Mouse (Mus musculus) heart, adult 2 months (tissue): ENCODE measurements around the gene Xylb. TPM values are rescaled to one million over a fixed set of nuclear protein-coding genes. Genes with fewer than 3 reads are reported as not detected.
A peak's percentile ranks its signal among the peaks of the same experiment; 100 is the strongest.

Source experiments
- DNase-seq, 2 experiments: peaks; one replicate each; pipeline ENCODE4 v3.0.0; 2021
- H3K27ac ChIP-seq: fragments of 200-600 bp; 2 replicates; pipeline ENCODE4 v1.8.1; 2022
- H3K27me3 ChIP-seq: fragments of 200-500 bp; 2 replicates; pipeline ENCODE4 v1.6.1; 2012; ENCODE audit warnings: mild to moderate bottlenecking, low read length, inconsistent platforms, mixed read lengths; ENCODE audit not compliant: control insufficient read depth, insufficient read depth
- H3K36me3 ChIP-seq: fragments of 200-500 bp; 2 replicates; pipeline ENCODE4 v1.6.1; 2012; ENCODE audit warnings: low read length, inconsistent platforms; ENCODE audit not compliant: control insufficient read depth, insufficient read depth
- H3K4me1 ChIP-seq: fragments of 200-500 bp; 2 replicates; pipeline ENCODE4 v1.6.1; 2011; ENCODE audit warnings: low read length; ENCODE audit not compliant: control insufficient read depth, insufficient read depth
- H3K4me3 ChIP-seq: fragments of 200-600 bp; 2 replicates; pipeline ENCODE4 v1.8.1; 2022
- H3K79me2 ChIP-seq: fragments of 200-500 bp; replicated peaks from 2 replicates; pipeline ENCODE4 v1.6.1; 2012; ENCODE audit warnings: mild to moderate bottlenecking, inconsistent platforms, low read length, moderate library complexity, mixed read lengths; ENCODE audit not compliant: control insufficient read depth, insufficient read depth
- H3K9ac ChIP-seq: fragments of 200-500 bp; 2 replicates; pipeline ENCODE4 v1.6.1; 2012; ENCODE audit warnings: low read depth, mild to moderate bottlenecking, control low read depth, inconsistent platforms, low read length, mixed read lengths
- CTCF ChIP-seq: fragments of 200-600 bp; IDR thresholded peaks from 2 replicates; pipeline ENCODE4 v1.8.1; 2022; ENCODE audit warnings: antibody characterized with exemption, mild to moderate bottlenecking, moderate library complexity
- EP300 ChIP-seq: fragments of 200-500 bp; IDR thresholded peaks from 2 replicates; pipeline ENCODE4 v1.6.1; 2011; ENCODE audit warnings: low read depth, low read length, control low read depth; ENCODE audit not compliant: insufficient read depth
- POLR2A ChIP-seq: fragments of 200-500 bp; IDR thresholded peaks from 2 replicates; pipeline ENCODE4 v1.6.1; 2011; ENCODE audit warnings: mild to moderate bottlenecking, low read depth, low read length, control low read depth; ENCODE audit not compliant: insufficient read depth
- WGBS: fragments of 180-500 bp; shearing (Covaris S2); methylation state at CpG from one replicate; pipeline ENCODE4 v1.1.7; 2018; 5-methylcytosine and 5-hydroxymethylcytosine counted together
- intact Hi-C: fragments of 180-260 bp; cut with DNase I; formaldehyde crosslinking; loops from one replicate; pipeline ENCODE4 v1.15.1; 2025
- polyA plus RNA-seq: library from polyadenylated mRNA; depleted of rRNA; stranded (reverse); fragments of >200 nt; gene quantifications from 2 replicates; pipeline ENCODE4 v1.2.3, GENCODE M21; 2012
- total RNA-seq, 2 experiments: library from RNA; stranded (reverse); gene quantifications; 2 replicates each; pipeline ENCODE4 v1.2.3; 2021

Gene Xylb
- total and polyA plus RNA-seq, 3 experiments: 0.16 to 1.2 (median 0.18) TPM

GRCm38 (mm10) chr9:119404090-119404489 lies 46.9 kb downstream of the Xylb start:
- no peak overlapping the region for H3K4me3 ChIP-seq
- intact Hi-C loops: loop anchor here (5.0 kb wide), 1 partner anchor 62 kb away; the partner anchor contains the start of gene Myd88

DNA sequence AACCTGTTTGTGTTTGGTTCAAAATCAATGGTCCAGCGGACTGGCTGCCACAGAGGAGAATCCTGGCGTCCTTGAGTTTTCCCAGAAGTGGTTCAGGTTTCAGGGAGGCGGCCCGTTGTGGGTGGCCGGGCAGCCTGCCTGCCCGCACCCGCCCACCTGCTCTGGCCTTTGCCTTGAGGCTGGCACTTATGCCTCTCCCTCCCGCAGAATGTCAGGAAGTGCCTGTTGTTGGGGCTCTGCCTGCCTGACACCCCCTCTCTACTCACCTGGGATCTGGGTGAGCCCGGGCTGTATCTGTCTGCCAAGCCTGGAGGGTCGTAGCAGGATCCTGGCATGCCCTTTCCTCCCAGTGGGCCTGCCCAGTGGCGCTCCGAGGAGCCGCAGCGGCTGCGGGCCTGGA lies 50.7 kb downstream of the Xylb start:
- no peak overlapping the region for H3K4me3 ChIP-seq
- WGBS: 64% methylated on average over 15 of the region's 15 CpGs
- intact Hi-C loops: no loop called here

More at GRCm38 (mm10) chr9:119404090-119404489, 46.9 kb downstream of the Xylb start:
- H3K27me3 ChIP-seq: no peaks in the 10 kb centered on the region
- DNase-seq: no peak
- WGBS: 91% methylated on average over 5 of the region's 5 CpGs
- no peak overlapping the region for H3K27ac ChIP-seq
- peaks cover 13% of the 10 kb centered on the region for H3K4me1 ChIP-seq
- TF ChIP-seq EP300 (no peak), POLR2A (no peak), CTCF (no peak)
- H3K36me3 ChIP-seq: no peaks in the 10 kb centered on the region
- H3K79me2 ChIP-seq: peaks cover 2% of the 10 kb centered on the region; the same call in 1 of the 2 replicates
- no peak overlapping the region for H3K9ac ChIP-seq

DNA sequence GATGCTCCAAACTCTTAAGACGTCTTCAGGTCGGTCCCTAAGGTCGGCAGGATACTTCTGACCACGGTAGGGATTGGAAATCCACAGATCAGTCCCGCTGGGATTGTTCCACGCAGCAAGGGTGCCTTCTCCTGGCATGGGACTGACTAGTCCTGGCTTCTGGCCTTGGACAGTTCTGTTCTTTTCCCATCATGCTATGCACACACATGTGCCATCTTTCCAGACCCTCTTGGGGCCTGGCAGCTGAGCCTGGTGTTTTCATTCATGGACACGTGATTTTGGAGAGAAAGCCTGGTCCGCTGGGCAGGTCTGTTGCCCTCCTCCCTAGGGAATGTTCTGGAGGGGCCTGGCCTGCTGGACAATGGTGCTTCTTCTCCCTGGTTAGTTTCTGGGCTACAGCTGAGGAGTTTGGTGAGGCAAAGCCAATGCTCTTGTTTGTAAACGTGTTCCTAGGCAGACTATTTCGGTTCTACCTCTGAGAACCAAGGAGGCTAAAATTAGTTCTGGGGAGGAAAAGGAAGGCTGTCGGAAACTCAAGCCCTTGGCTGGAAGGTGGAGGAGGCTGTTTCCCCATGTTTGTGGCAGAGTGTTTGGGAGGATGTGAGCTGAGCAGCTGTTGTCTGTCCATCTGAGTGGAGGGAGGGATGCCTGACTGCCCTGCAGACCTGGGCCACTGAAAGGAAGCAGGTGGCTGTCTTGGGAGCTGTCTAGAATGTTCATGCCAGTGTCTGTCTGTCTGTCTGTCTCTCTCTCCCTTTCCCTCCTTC lies 51.9 kb downstream of the Xylb start:
- Histone ChIP-seq H3K27ac (peak overlapping the region; percentile 42), H3K36me3 (no peaks in the 10 kb centered on the region), H3K4me1 (peaks cover 13% of the 10 kb centered on the region), H3K9ac (no peak overlapping the region), H3K79me2 (peaks cover 2% of the 10 kb centered on the region; the same call in 1 of the 2 replicates), H3K4me3 (no peak overlapping the region), H3K27me3 (no peaks in the 10 kb centered on the region)
- DNase-seq: peak in 1 of 2 experiments; percentile 27
- WGBS: 30% methylated on average over 11 of the region's 11 CpGs
- intact Hi-C loops: no loop called here
- TF ChIP-seq CTCF: no peak
- no peak for TF ChIP-seq POLR2A
- no peak for TF ChIP-seq EP300

More for the DNA sequence above, 50.7 kb downstream of the Xylb start:
- TF ChIP-seq POLR2A: no peak
- no peak for TF ChIP-seq EP300
- no peak for TF ChIP-seq CTCF
- Histone ChIP-seq H3K79me2 (peaks cover 2% of the 10 kb centered on the region; the same call in 1 of the 2 replicates), H3K27ac (no peak overlapping the region; the same call in 1 of the 2 replicates), H3K36me3 (no peaks in the 10 kb centered on the region), H3K9ac (no peak overlapping the region), H3K27me3 (no peaks in the 10 kb centered on the region), H3K4me1 (peaks cover 15% of the 10 kb centered on the region)
- no peak for DNase-seq

DNA sequence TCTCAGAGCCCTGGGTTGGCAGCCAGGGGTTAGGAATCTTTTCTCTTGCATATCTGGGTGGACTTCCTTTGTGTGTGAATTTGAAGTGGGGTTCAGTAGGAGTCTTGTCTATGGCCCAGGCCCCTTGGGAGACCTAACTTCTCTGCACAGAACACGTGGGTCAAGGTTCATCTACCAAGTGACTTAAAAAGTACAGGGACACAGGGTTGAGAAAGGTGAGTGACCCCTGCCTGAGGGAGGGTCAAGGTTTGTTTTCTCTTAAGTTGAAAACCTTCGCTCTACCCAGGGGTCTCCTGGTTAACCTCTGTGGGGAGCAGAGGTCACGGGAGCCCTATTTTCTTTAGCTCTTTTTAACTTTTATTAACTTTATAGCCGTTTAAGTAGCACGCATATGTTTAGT lies 52.7 kb downstream of the Xylb start:
- H3K4me3 ChIP-seq: no peak overlapping the region
- no peaks in the 10 kb centered on the region for H3K36me3 ChIP-seq
- H3K27me3 ChIP-seq: no peaks in the 10 kb centered on the region
- DNase-seq: no peak
- H3K27ac ChIP-seq: no peak overlapping the region
- intact Hi-C loops: no loop called here
- TF ChIP-seq EP300: no peak
- no peak for TF ChIP-seq POLR2A
- TF ChIP-seq CTCF: no peak
- WGBS: 80% methylated on average over 5 of the region's 5 CpGs
- no peak overlapping the region for H3K9ac ChIP-seq
- peaks cover 2% of the 10 kb centered on the region; the same call in 1 of the 2 replicates for H3K79me2 ChIP-seq
- H3K4me1 ChIP-seq: peaks cover 13% of the 10 kb centered on the region

GRCm38 (mm10) chr9:119418025-119418424 lies 60.8 kb downstream of the Xylb start:
- no peak for TF ChIP-seq EP300
- TF ChIP-seq CTCF: no peak
- no peak for TF ChIP-seq POLR2A
- WGBS: 71% methylated on average over 18 of the region's 18 CpGs
- no peak for DNase-seq
- Histone ChIP-seq H3K27me3 (no peaks in the 10 kb centered on the region), H3K4me1 (peaks cover 1% of the 10 kb centered on the region; the same call in 1 of the 2 replicates), H3K4me3 (no peak overlapping the region), H3K9ac (no peak overlapping the region), H3K27ac (no peak overlapping the region), H3K79me2 (no peaks in the 10 kb centered on the region), H3K36me3 (no peaks in the 10 kb centered on the region)
- intact Hi-C loops: no loop called here

GRCm38 (mm10) chr9:119419852-119420438 lies 62.8 kb downstream of the Xylb start:
- peaks cover 5% of the 10 kb centered on the region for H3K4me1 ChIP-seq
- TF ChIP-seq POLR2A (no peak), EP300 (no peak), CTCF (no peak)
- no peaks in the 10 kb centered on the region for H3K27me3 ChIP-seq
- intact Hi-C loops: no loop called here
- H3K79me2 ChIP-seq: no peaks in the 10 kb centered on the region
- H3K36me3 ChIP-seq: no peaks in the 10 kb centered on the region
- H3K9ac ChIP-seq: no peak overlapping the region
- WGBS: 90% methylated on average over 12 of the region's 12 CpGs
- H3K27ac ChIP-seq: no peak overlapping the region
- DNase-seq: no peak
- no peak overlapping the region for H3K4me3 ChIP-seq
